Mouse (Mus musculus) v-Abl transformed pro-B cells (cell line): ENCODE data around the gene Cd5.

Experiments
- in situ Hi-C, 2 experiments: fragments of 400-800 bp; cut with MboI; formaldehyde crosslinking; loops; one replicate each; pipeline ENCODE4 v1.15.1; 2025; ENCODE audit not compliant: unreplicated experiment in 2 of 2

Gene Cd5

GRCm38 (mm10) chr19:10759525-10759924, 20.7 kb upstream of the Cd5 start:
- in situ Hi-C loops = no loop called here

DNA sequence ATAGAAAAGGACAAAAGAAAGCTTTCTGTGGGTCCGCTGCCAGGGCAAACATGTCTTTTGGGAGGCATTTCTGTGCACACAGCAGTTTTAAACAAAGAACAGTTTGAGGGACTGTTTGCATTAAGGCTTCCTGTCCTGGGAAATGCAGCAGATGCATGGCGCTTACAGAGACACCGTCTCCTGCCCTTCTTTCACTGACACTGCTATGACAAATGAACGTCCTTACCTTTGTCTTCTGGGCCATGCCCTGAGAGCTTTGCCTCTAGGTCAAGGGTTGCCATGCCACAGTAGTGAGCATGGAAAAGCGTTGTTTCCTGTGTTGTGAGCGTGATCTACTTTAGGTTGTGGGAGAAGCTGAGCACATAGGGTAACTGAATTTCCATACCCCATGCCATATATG, 19.9 kb upstream of the Cd5 start:
- in situ Hi-C loops = no loop called here

- in situ Hi-C loops = no loop called here
Measured at GRCm38 (mm10) chr19:10757526-10757925, 18.7 kb upstream of the Cd5 start.

DNA sequence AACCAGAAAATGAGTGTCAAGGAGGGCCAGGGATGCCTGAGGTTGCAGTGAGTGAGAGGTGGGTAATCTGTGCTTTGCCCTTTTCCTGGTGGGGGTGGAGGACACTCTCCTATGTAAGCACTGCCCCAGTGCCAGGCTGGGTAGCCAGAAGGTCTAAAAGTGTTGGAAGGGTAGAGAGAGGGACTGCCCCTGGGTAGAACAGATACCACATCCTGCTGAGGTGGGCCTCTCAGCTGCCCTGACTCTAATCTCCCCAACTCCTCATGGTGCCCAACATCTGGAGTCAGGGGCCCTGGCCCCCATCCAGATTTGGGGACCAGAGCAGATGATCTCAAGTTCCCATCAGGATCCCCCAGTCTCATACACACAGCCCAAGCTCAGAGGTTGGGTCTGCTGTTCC, 18.3 kb upstream of the Cd5 start:
- in situ Hi-C loops = no loop called here

DNA sequence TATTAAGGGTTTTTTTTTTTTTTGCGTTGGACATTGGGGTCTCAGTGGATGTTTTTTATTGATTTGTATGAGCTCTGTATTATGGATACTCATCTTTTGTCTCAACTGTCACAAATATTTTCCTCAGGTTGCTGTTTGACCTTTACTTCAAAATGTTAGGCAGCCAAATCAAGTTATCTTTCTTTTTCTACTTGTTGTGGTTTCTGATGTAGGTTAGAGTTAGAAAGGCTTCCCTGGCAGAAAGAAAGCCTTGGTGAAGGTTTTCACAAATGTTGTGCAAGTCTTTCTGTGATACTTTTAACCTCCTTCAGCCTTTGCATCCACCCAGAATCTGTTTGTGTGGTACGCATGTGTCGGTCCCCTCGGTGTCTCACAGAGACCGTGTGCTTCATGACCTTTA, 13.8 kb upstream of the Cd5 start:
- in situ Hi-C loops = no loop called here

- in situ Hi-C loops = no loop called here
Measured at GRCm38 (mm10) chr19:10752106-10752505, 13.3 kb upstream of the Cd5 start.

DNA sequence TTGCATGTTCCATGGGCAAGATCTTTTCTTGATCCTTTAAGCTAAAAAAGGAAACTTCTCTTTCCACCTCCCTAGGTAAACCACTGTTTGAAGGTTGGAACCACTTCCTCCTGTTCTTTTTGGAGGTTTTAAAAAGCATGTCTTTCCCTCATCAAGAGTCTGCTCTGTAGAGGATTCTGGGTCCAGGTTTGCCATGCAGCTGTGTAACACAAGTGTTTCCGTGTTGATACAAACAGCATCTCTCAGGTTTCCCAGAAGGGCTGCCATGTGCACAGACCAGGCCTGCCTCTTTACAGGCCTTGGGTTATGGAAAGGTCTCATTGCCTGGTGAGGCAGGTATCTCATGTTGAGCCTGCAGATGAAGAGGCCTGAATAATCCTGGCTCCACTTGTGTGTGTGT, 12.8 kb upstream of the Cd5 start:
- in situ Hi-C loops = no loop called here

DNA sequence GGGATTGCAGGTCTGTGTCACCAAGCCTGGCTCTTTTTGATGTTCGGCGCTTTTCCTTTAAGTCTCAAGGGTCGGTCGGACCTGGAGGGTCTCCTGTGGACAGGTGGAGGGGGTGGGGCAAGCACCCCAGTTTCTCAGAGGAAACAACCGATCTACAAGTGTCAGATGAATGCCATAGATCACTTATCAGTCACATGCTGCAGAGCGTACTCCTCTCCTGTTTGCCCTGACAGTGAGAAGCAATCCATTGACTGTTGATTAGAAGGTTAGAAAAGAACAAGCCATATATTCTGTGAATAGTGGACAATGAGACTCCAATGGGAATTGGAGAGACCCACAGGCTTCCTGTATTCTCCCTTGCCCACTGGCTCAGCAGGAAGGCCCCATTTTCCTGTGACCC, 11.4 kb upstream of the Cd5 start:
- in situ Hi-C loops = no loop called here

- in situ Hi-C loops = no loop called here
Measured at GRCm38 (mm10) chr19:10749295-10749694, 10.5 kb upstream of the Cd5 start.

DNA sequence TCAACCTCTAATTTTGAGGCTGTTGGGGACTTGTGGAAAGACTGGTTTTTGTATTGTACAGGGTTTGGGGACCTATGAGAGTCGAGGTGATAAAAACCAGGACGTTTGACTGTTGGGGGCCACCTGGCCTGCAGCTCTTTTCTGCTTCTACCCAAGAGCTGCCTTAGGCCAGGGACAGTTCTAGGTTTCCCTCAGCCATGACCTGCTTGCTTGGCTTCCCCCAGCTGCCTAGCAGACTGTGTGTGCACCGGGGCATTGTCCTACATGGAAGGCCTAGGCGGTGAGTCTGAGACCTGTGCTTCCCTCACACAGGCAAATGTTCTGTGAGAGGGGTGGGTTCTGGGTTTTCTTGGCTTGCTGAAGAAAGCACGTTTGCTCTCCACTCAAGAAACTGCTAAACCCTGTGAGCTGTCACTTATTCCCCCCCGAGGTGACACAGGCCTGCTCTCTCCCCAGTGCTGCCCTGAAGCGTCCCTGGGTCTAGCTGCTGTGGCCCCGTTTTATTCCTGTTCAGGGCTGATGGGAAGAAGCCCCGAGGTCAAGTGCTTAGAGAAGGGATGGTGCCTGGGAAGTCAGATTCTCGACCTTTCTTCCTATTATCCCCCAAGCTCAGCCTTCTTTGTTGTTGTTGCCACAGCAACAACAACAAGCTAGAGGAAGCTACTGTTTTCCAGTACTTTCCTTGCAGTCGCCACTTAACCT, 9.8 kb upstream of the Cd5 start:
- in situ Hi-C loops = no loop called here

DNA sequence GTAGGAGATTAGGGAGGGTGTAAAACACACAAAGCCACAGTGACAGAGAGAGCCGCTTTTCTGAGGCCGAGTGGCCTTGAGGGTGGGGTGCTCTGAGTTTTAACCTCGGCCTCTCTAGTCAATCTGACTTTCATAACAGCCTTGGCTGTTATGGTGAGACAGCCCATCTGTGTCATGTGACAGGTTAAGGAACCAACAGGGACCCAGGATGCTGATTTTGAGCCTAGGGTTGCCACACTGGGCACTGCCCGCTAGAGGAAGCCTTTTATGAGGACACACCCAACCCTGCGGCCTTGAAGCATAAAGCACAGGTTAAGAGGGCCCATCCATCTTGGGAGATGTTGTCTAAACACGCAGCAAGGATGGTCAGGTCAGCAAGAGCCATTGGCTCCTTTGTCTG, 8.9 kb upstream of the Cd5 start:
- in situ Hi-C loops = no loop called here

DNA sequence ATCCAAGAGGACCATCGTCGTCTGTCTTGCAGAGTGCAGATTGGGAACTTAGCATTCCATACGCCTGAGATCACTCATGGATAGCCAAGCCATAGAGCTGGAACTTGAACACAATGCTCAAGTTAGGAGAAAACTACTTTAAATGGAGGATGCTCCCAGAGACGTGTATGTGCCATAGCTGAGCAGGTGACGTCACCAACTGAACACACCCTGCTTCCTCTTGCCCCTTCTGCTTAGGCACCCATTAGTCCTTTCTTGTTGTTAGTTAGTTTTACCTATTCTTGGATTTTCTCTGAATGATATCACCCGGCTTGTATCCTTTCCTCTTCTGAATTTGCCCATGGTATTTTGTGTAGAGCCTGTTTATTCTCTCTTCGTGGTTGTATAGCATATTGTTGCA, 8.4 kb upstream of the Cd5 start:
- in situ Hi-C loops = no loop called here

GRCm38 (mm10) chr19:10742565-10742964, 3.8 kb upstream of the Cd5 start:
- in situ Hi-C loops = no loop called here

DNA sequence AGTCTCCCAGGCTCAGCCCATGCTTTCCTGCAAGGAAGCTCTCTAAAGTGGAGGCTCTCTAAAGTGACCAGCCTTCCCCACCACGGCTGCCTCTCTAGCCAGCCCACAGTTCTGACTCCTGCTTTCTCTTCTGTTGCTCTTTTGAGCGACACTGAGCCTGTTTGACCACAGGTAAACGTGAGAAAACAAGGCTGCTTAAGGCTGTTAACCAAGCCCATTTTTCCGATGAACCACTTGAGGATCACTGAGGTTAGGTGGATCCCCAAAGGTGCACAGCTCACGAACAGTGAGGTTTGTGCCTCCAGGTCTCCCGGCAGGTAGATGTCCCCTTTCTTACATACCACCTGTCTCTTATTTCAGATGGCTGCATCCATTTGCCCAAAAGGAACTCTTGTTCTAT, 3.3 kb upstream of the Cd5 start:
- in situ Hi-C loops = no loop called here

DNA sequence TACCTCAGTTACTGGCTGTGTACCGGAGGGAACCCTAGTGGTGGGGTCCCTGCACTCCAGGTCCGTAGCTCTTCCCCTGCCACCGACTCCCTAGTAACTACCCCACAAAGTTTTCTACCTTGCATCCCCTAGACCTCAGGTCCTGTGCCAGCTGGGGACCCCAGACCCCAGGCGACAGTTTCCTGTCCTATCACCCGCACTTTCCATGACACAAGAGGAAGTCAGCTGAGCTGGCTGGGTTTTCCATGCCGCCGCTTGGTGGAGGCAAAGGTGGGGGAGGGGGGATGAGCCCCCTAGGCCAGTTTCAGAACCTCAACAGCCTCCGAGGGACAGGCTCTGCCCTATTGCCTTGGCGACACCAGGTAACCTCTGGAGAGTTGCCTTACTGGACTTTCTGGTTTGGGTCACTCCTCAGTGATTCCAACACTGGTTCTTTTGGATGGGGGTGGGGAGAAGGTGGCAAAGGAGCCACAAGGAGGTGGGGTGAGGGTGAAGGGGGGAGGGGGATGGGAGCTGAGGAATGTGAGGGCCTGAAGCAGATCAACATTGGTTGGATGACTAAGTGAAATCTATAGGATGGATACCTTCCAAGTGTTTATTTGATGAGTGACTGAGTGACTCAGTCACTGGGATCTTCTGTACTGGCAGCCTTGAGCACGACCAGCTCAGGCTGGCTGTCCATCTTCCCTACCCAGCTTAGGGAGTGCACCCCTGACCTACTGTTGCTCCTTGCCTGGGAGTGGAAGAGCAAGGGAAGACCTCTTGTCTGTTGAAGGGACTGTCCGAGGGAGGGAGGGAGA, 2.0 kb upstream of the Cd5 start:
- in situ Hi-C loops = no loop called here

DNA sequence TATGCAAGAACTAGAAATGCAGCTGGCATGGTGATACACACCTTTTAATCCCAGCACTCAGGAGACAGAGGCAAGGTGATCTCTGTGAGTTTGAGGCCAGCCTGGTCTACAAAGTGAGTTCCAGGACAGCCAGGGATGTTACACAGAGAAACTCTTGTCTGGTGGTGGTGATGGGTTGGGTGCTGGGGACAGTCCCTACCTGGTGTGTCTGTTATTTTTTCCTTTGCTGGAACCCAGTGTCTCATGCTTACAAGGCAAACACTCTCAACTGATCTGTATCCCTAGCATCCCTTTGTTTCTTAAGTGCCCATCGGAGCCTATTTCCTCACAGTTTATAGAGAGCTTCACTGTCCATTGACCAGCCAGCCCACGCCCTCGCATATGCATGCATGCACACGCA, 1.1 kb upstream of the Cd5 start:
- in situ Hi-C loops = no loop called here

DNA sequence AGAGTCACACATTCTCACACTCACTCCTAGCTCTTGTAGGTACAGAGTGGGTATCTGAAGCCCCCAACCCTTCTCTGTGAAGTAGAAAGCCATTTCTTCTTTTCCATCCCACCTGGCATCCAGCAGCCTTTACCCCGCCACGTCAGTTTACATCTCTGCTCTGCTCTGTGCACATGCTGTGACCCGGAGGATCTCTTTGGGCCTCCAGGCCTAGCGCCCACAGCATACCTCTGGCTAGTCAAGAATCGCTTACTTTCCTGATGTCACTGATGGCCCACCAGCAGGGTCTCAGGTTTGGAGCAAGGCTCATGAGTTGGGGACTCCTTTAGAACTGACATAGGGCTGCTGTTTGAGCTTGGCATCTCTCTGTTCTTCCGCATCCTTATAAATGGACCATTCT, 764 bp downstream of the Cd5 start:
- in situ Hi-C loops = no loop called here

DNA sequence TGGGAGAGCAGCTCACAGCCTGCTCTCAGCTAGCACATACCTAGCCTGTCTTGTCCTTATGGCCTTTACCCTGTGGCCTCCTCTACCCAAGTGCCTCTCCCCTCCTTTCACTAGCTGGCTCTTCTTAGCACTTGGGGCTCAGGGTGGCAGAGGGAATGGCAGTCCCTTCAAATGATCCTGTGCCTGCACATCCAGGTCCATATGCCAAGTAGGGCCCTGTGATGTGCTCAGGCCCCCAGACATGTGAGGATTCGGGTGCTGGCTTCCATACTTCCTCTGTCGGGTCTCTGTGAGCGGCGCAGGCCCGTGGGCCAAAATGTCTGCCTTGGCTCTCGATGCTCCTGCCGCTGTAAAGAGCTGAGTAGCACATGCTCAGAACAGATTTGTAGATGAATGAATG, 2.9 kb downstream of the Cd5 start:
- in situ Hi-C loops = no loop called here

DNA sequence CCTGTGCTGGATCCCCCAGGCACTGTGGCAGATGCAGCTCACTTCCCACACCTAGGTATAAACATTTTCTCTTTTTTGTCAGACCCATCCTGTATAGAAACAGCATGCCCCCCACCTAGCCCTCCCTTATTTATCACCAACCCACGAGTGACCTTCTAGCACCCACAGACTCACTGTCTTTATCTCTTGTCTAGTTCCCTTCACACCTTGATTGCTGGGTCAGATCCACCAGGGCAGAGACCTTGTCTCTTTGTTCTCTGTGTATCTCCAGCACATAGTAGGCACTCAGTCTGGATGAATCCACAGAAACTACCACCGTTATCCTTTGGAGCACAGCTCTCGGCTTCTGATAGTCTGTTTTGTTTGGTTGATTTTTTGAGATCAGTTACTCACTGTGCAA, 3.7 kb downstream of the Cd5 start:
- in situ Hi-C loops = no loop called here

- in situ Hi-C loops = no loop called here
Measured at GRCm38 (mm10) chr19:10734554-10734953, 4.2 kb downstream of the Cd5 start.

GRCm38 (mm10) chr19:10733501-10734127, 5.2 kb downstream of the Cd5 start:
- in situ Hi-C loops = no loop called here

- in situ Hi-C loops = no loop called here
Measured at GRCm38 (mm10) chr19:10732741-10733140, 6.1 kb downstream of the Cd5 start.
